Mouse (Mus musculus) embryonic facial prominence, embryonic 12.5 days (tissue): ENCODE measurements around the gene Prkab2. TPM values are rescaled to one million over a fixed set of nuclear protein-coding genes. Genes with fewer than 3 reads are reported as not detected.
A peak's percentile ranks its signal among the peaks of the same experiment; 100 is the strongest.

Experiments used
- ATAC-seq: fragments of 200-750 bp; cut with Nextera tagmentation; 2 replicates; pipeline ENCODE4 v1.8.0; 2017; ENCODE audit not compliant: insufficient number of reproducible peaks, insufficient read depth, low FRiP score, low TSS enrichment
- H3K27ac ChIP-seq: fragments of 300-500 bp; sonication (generic); 2 replicates; pipeline ENCODE4 v1.5.1; 2016; ENCODE audit warnings: mild to moderate bottlenecking
- H3K27me3 ChIP-seq: fragments of 300-500 bp; sonication (generic); 2 replicates; pipeline ENCODE4 v1.6.1; 2016; ENCODE audit warnings: mild to moderate bottlenecking, moderate library complexity
- H3K36me3 ChIP-seq: fragments of 300-500 bp; sonication (generic); 2 replicates; pipeline ENCODE4 v1.6.1; 2016; ENCODE audit warnings: mild to moderate bottlenecking
- H3K4me1 ChIP-seq: fragments of 300-500 bp; sonication (generic); 2 replicates; pipeline ENCODE4 v1.6.1; 2016
- H3K4me2 ChIP-seq: fragments of 300-500 bp; sonication (generic); replicated peaks from 2 replicates; pipeline ENCODE4 v1.6.1; 2016; ENCODE audit warnings: mild to moderate bottlenecking, moderate library complexity
- H3K4me3 ChIP-seq: fragments of 300-500 bp; sonication (generic); 2 replicates; pipeline ENCODE4 v1.5.1; 2016; ENCODE audit warnings: mild to moderate bottlenecking
- H3K9ac ChIP-seq: fragments of 300-500 bp; sonication (generic); 2 replicates; pipeline ENCODE4 v1.6.1; 2016; ENCODE audit warnings: mild to moderate bottlenecking, moderate library complexity
- H3K9me3 ChIP-seq: fragments of 300-500 bp; sonication (generic); 2 replicates; pipeline ENCODE4 v1.6.1; 2016; ENCODE audit warnings: mild to moderate bottlenecking, moderate library complexity
- WGBS: fragments of 180-500 bp; shearing (Covaris S2); methylation state at CpG from one replicate; pipeline ENCODE4 v1.1.7; 2016; 5-methylcytosine and 5-hydroxymethylcytosine counted together
- polyA plus RNA-seq: library from polyadenylated mRNA; unstranded; fragments of >200 nt; fragmentation: Nextera tagmentation; extraction: Ambion mirVana; gene quantifications from 2 replicates; pipeline ENCODE4 v1.2.1, GENCODE M21; 2016

Prkab2 gene
- polyA plus RNA-seq, 1 experiment from 2014 or later = 9.6 TPM

DNA sequence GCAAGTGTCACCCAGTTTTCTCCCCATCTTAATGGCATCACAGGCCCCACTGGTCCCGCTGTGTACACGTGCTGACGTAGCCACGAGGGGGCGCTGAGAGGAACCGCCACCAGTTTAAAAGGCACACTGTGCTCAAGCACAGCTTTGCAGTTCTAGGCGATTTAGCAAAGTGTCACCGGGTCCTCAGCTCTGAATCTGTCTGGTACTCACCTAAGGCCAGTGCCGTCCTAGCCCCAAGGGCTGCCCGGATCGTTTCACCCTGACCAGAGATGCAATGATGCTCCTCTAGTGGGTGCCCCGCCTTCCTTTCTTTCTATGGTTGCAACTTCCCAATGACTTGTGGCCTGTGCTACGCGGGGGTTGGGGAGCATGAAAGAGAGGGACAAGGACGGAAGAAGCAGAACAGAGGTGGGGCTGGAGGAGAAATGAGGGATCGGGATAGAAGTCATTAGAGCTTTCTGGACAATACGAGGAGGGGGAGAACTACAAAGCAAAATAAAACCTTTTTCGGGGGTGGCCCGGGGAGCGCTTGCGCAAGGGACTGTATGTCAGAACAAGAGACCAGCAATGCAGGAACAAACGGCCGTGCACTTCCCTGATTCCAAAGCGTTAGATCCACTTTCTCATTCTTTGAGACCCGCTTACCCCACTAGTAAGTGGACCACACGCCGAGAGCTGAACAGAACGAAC, 22.8 kb downstream of the Prkab2 start:
- no peaks in the 10 kb centered on the region for H3K36me3 ChIP-seq
- H3K9ac ChIP-seq = peak overlapping the region; percentile 8; the same call in 1 of the 2 replicates
- no peaks in the 10 kb centered on the region for H3K27me3 ChIP-seq
- ATAC-seq = peak; percentile 79
- H3K4me3 ChIP-seq = peak overlapping the region; percentile 41
- peaks cover 11% of the 10 kb centered on the region; the same call in 1 of the 2 replicates for H3K4me1 ChIP-seq
- WGBS = 2% methylated on average over 28 of the region's 28 CpGs
- no peak overlapping the region for H3K27ac ChIP-seq
- peak overlapping the region; percentile 75 for H3K4me2 ChIP-seq
- no peaks in the 10 kb centered on the region for H3K9me3 ChIP-seq

DNA sequence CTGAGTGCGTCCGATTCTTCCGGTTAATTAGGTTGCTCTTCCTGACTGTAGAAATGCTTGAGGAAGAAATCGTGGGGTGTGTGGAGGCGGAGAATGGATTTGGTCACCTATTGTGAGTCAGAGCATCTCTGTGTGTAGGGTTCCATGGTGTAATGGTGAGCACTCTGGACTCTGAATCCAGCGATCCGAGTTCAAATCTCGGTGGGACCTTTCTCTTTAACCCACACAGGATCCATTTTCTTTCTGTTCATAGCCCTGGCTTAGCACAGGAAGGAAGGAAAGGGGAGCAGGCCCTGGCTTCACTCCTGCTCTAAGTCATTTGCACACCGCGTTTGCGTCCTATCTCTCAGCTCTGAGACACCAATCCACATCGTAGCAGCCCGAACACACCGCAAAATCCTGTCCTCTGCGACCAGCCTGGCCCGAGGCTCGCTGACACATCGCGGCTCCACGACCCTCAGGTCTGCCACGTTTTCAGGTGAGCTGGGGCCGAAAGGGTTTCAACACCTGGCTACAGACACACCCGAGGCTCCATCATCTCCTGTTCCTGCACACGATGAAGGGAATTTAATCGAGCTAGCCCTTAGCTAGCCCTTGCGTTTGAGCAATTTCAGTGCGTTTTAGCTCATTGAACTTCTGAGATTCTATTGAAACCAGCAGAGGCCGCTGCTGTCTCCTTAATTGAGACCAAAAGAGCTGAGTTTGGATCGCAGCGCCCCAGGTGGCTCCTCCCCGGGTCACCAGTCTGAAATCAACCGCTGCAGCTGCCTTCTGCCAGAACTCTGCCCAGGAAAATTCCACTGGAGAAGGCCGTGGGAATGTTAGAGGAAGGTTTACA, 23.5 kb downstream of the Prkab2 start:
- ATAC-seq = no peak
- H3K9me3 ChIP-seq = no peaks in the 10 kb centered on the region
- H3K4me2 ChIP-seq = peak overlapping the region; percentile 75
- H3K27ac ChIP-seq = no peak overlapping the region
- H3K36me3 ChIP-seq = no peaks in the 10 kb centered on the region
- H3K4me1 ChIP-seq = peaks cover 11% of the 10 kb centered on the region; the same call in 1 of the 2 replicates
- no peaks in the 10 kb centered on the region for H3K27me3 ChIP-seq
- WGBS = under 1% methylated on average over 33 of the region's 33 CpGs
- peak overlapping the region; percentile 36 for H3K9ac ChIP-seq
- peak overlapping the region; percentile 41 for H3K4me3 ChIP-seq

DNA sequence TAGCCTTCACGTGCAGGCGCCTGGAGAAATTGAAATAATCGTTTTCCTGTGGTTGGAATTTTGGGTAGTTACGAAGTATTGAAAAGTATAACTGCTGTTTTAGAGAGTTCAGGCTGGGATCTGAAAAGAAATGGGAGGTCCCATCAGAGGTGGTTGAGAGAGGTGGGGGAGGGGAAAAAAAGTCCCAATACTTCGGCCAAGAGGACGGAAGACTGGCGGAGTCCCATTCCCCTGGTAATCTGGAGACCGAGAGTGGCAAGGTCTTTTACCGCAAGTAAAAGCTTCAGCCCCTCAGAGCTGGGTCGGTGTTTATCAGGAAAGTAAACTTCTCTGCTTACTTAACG, 24.1 kb downstream of the Prkab2 start:
- H3K36me3 ChIP-seq = no peaks in the 10 kb centered on the region
- no peaks in the 10 kb centered on the region for H3K9me3 ChIP-seq
- 2% methylated on average over 11 of the region's 11 CpGs for WGBS
- H3K4me1 ChIP-seq = peaks cover 11% of the 10 kb centered on the region; the same call in 1 of the 2 replicates
- 0 out of 2 replicates have a peak overlapping the region, but pooled peaks have one; percentile 15 for H3K9ac ChIP-seq
- H3K27ac ChIP-seq = no peak overlapping the region
- H3K27me3 ChIP-seq = no peaks in the 10 kb centered on the region
- H3K4me2 ChIP-seq = peak overlapping the region; percentile 75
- H3K4me3 ChIP-seq = peak overlapping the region; percentile 41
- no peak for ATAC-seq

DNA sequence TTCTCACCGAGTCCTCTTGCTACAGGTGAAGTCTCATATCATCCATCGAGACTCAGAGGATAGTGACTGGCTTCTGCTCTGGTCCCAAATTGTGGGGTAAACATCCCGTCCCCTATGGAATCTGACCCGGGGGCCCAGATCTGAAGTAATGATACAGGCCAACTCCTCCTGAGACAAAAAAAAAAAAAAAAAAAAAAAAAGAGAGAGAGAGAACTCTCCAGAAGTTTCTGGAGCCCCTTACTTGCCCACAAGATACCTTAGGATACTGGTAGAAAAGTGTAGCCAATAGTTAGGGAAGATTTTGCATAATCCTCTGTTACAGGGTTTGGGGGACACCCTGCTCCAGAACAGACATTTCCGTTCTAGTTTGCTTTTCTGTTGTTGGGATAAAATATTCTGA, 24.6 kb downstream of the Prkab2 start:
- ATAC-seq = no peak
- Histone ChIP-seq H3K4me3 (no peak overlapping the region), H3K27ac (no peak overlapping the region), H3K9me3 (no peaks in the 10 kb centered on the region), H3K9ac (0 out of 2 replicates have a peak overlapping the region, but pooled peaks have one; percentile 15), H3K36me3 (no peaks in the 10 kb centered on the region), H3K27me3 (no peaks in the 10 kb centered on the region), H3K4me1 (peaks cover 11% of the 10 kb centered on the region; the same call in 1 of the 2 replicates), H3K4me2 (peak overlapping the region; percentile 75)
- 20% methylated on average over 5 of the region's 5 CpGs for WGBS

DNA sequence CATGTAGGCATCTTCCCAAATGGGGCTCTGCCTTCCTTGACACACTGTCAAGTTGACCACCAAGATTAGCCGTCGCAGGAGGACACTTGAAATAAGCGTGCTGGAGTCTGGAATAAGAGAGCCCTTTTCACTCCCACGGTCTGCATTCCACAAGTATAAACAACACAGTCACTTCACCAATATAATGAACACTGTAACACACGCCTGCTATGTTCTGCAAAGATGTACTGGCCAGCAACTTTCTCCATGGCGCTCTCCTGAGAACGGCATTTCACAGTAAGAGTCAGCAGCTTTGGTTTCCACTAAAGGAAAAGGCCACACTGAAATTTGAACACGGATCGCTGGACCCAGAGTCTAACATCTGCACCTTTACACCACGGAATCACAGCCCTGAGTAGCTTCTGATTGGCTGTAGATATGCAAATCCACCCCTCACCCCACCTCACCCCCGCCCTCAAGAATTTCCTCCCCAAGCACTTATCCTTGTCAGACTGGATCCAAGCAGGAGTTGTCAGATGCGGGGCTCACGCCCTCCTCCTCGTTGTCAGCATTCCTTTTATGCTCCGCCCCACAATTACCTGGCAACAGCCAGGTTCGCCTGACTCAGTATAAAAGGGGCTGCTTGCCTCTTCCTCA, 25.7 kb downstream of the Prkab2 start:
- Histone ChIP-seq H3K36me3 (no peaks in the 10 kb centered on the region), H3K4me3 (no peak overlapping the region), H3K9ac (no peak overlapping the region), H3K4me2 (peak overlapping the region; percentile 21), H3K27me3 (no peaks in the 10 kb centered on the region), H3K9me3 (no peaks in the 10 kb centered on the region), H3K4me1 (peaks cover 11% of the 10 kb centered on the region; the same call in 1 of the 2 replicates), H3K27ac (no peak overlapping the region)
- WGBS = 4% methylated on average over 16 of the region's 16 CpGs
- ATAC-seq = peak; percentile 66; the same call in 1 of the 2 replicates

DNA sequence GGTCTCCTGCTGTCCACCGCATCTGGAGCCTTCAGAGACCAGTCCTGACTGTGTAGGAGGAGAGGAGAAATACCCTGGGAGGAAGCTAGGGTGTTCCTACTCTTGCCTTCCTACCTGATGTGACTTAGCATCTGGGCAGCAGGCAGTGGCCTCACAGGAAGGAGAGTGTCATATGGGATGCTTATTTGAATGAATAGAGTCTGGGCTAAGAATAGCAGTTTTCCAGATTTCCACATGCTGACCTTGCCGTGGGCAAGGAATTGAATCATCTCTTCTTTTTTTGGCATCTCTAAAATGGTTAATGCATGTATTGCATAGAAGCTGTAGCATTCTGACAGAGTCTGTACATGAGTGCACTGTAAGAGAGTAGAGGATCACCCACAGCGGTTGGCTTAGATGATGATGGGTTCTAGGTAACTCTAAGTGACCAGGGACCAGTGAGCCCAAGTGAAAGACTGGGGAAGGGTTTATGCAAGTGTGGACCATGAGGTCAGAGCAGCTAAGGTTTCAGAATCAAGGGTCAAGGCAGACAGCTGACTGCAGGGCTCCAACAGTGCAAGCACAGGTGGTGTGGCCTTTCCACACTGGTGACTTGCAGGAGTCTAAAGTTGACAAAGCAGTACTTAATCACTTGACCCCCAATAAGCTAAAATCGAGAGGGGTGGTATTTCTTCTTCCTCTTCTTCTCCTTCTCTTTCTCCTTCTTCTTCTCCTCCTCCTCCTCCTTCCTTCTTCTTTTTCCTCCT, 28.6 kb downstream of the Prkab2 start:
- H3K36me3 ChIP-seq = no peaks in the 10 kb centered on the region

DNA sequence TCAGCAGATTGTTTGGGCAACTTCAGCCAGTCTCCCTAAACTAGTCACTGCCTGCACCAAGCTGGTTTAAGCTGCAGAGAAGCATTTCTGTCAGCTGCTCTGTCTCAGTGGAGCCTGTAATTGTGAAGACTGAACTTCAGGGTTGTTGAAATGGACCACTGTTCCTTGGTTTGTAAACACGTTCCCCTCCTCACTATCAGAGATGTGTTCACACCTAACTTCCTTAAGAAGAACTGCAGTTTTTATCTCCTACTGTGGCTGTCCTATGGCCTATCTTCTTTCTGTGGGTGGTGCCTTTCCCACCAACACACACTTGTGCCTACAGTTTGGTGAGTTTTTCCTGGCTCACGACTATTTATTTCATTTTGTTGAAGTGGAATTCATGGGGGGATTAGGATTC, 31.3 kb downstream of the Prkab2 start:
- Histone ChIP-seq H3K4me1 (peaks cover 9% of the 10 kb centered on the region), H3K9me3 (no peaks in the 10 kb centered on the region), H3K27ac (no peak overlapping the region), H3K9ac (no peak overlapping the region), H3K4me3 (no peak overlapping the region), H3K4me2 (no peak overlapping the region), H3K36me3 (no peaks in the 10 kb centered on the region), H3K27me3 (no peaks in the 10 kb centered on the region)
- ATAC-seq = no peak
- WGBS = 68% methylated on average over 2 of the region's 2 CpGs

More for the DNA sequence above, 28.6 kb downstream of the Prkab2 start:
- Histone ChIP-seq H3K27me3 (no peaks in the 10 kb centered on the region), H3K4me1 (peaks cover 17% of the 10 kb centered on the region), H3K9ac (no peak overlapping the region), H3K9me3 (no peaks in the 10 kb centered on the region), H3K4me2 (no peak overlapping the region), H3K4me3 (no peak overlapping the region), H3K27ac (no peak overlapping the region)
- ATAC-seq = no peak
- 84% methylated on average over 4 of the region's 4 CpGs for WGBS

DNA sequence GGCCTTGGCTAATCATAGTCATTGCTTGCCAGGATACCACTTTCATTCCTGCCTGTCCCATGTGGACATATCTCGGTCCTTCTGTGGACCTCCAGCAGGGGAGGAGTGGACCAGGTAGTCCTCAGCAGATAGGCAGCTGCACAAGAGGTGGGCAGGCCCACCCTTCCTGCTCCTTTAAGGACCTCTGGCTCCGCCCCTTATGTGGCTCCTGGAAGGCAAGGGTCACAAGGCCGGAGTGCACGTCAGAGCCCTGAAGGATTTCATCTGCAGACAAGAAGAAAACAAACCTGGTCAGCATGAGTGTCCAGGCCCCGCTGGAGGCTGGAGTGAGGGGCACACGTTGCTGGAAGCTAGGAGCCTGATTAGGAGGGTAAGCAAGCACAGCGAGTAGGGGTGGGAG, 32.6 kb downstream of the Prkab2 start:
- no peak overlapping the region for H3K9ac ChIP-seq
- H3K36me3 ChIP-seq = no peaks in the 10 kb centered on the region
- H3K27me3 ChIP-seq = no peaks in the 10 kb centered on the region
- 0 out of 2 replicates have a peak, but pooled peaks have one; percentile 15 for ATAC-seq
- no peak overlapping the region for H3K27ac ChIP-seq
- H3K9me3 ChIP-seq = no peaks in the 10 kb centered on the region
- no peak overlapping the region for H3K4me2 ChIP-seq
- no peak overlapping the region for H3K4me3 ChIP-seq
- H3K4me1 ChIP-seq = peaks cover 9% of the 10 kb centered on the region
- WGBS = 50% methylated on average over 7 of the region's 7 CpGs

DNA sequence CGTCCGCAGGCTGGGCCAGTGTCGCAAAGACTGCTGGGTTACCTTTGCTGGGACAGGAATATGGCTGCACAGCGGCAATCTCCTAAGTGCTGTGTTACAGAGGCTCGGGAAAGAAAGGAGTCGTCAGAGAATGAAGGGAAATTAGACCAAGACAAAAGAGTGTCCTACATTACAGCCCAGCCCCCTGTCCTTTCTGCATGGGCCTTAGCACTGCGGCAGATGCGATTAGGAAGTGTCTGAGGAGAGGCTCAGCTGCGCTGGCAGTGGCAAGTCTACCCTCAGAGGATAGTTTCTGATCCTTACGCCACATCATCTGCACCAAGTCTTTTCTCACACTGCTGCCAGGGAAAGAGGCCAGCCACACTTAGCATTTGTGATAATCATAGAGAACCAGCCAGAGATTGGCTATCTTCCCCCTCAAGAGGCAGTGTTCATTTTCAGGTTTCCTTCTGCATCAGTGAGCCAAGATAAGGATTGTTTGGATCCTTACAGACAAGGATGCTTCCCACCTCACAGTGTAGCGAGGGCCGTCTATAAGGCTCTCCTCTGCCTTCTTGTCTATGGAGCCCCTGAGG, 33.5 kb downstream of the Prkab2 start:
- Histone ChIP-seq H3K4me3 (no peak overlapping the region), H3K9me3 (no peaks in the 10 kb centered on the region), H3K9ac (no peak overlapping the region), H3K36me3 (no peaks in the 10 kb centered on the region), H3K4me1 (peaks cover 9% of the 10 kb centered on the region), H3K27me3 (no peaks in the 10 kb centered on the region), H3K27ac (no peak overlapping the region), H3K4me2 (no peak overlapping the region)
- 66% methylated on average over 12 of the region's 12 CpGs for WGBS
- no peak for ATAC-seq

DNA sequence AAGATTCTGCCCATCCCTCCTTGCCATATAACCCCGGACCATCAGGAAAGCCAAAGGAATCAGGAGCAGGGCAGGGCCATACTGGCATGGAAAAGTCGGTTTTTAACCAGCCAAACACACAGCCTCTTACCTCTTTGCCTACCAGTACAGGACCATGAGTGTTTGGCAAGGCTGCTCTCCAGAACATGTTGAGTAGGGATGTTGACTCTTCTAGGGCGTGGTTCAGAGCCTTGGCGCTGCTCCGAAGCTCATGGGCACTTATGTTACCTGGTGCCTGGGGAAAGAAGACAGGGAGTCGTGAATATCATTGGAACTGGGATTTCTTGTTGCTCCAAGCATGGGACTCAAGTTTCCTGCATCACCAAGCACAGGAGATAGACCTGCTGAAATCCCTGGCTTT, 35.8 kb downstream of the Prkab2 start:
- Histone ChIP-seq H3K4me1 (peaks cover 9% of the 10 kb centered on the region), H3K4me3 (no peak overlapping the region), H3K27ac (no peak overlapping the region), H3K27me3 (no peaks in the 10 kb centered on the region), H3K36me3 (no peaks in the 10 kb centered on the region), H3K4me2 (no peak overlapping the region), H3K9ac (no peak overlapping the region), H3K9me3 (no peaks in the 10 kb centered on the region)
- no peak for ATAC-seq
- WGBS = 80% methylated on average over 6 of the region's 6 CpGs

DNA sequence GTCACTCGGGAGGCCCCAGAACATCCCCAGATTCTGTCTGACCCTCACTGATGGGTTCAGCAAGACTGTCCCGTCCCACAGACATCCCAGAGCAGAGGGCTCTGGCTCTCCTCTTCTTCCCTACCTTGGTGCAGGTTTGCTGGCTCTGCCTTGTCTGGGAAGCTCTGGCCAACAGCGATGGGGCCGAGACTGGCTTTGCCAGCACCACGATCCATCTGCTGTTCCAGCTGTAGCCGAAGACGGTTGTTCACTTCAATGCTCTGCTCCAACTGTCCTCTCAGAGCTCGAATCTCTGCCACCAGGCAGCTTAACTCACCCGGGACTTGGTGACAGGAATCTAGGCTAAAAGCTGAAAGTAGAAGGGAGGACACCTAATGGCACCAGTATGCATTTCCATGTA, 38.9 kb downstream of the Prkab2 start:
- Histone ChIP-seq H3K27ac (no peak overlapping the region), H3K27me3 (no peaks in the 10 kb centered on the region), H3K4me1 (no peaks in the 10 kb centered on the region), H3K36me3 (no peaks in the 10 kb centered on the region), H3K9ac (no peak overlapping the region), H3K4me2 (no peak overlapping the region), H3K4me3 (no peak overlapping the region), H3K9me3 (no peaks in the 10 kb centered on the region)
- WGBS = 84% methylated on average over 9 of the region's 9 CpGs
- ATAC-seq = no peak
